Mouse (Mus musculus): Measurements from ENCODE around the gene B230217C12Rik.

GRCm38 (mm10) chr11:97820840-97821239 is 19.7 kb upstream of the B230217C12Rik start:
- TF ChIP-seq POLR2A (IDR thresholded peaks at IDR 0.05; ENCODE audit: borderline replicate concordance, control insufficient read depth, low read depth, low read length) (no peak), CTCF (IDR thresholded peaks at IDR 0.05; ENCODE audit: control insufficient read depth, insufficient read depth, low read length) (no peak)

Data from bone marrow, adult 2 months (tissue).